Mouse (Mus musculus): Measurements from ENCODE around the gene Tet2.
"Not testable (repeated sequence)": the region's sequence is repeated elsewhere in the genome, so short reads cannot be mapped to it uniquely, and the experiment has no call there.

Gene Tet2

DNA sequence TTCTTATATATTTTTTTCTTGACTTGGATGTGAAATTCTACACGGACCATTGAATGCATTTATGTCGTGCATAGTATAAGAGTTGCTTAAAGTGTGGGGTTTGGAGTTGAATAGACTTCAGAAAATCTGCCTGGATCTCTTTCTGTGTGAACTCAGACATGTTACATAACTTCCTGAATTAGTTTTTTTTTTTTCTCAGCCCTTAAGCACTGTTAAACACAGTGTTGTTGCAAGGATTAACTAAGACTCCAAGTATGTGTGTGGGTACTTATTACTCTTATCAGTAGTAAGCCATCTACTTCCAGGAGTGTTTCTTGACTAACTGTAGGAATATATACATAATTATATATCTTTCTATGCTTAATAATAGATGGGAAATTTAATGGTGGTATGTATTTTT is 3.7 kb upstream of the Tet2 start:
- DNase-seq (ENCODE audit: low spot score), result no peak

DNA sequence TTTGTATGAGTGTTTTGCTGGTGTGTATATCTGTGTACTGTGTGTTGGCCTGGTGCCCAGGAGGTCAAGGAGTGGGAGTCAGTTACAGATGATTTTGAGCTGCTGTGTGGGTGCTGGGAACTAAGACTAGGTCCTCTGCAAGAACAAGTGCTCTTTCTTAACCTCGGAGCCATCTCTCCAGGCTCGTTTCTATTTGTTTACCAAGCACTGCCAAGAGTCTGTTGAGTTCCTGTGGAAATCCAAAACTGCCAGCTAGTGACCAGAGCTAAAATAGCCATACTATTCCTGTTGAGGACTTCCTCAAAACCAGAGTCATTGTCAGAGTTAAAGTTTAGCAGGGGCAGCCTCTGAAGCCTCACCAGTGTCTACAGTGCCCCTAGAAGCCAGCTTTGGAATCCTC is 1.9 kb upstream of the Tet2 start:
- no peak for DNase-seq (ENCODE audit: low spot score)

DNA sequence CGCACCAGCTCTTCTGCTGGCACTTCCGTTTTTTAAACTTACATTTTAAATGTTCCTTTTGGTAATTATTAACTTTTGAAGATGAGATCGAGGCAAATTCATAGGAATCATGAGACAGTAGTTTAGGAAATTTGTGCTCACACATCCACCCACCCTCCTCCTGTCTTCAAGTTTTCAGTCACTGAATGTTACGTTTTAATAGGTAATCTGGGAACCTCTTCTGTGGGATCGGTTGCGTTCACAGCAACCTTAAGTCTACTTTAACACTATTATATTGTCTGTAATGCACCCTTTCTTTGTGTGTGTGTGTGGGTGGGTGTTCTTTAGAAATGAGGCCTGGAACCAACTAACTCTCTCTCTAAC is 346 bp upstream of the Tet2 start:
- DNase-seq (ENCODE audit: low spot score), result no peak

DNA sequence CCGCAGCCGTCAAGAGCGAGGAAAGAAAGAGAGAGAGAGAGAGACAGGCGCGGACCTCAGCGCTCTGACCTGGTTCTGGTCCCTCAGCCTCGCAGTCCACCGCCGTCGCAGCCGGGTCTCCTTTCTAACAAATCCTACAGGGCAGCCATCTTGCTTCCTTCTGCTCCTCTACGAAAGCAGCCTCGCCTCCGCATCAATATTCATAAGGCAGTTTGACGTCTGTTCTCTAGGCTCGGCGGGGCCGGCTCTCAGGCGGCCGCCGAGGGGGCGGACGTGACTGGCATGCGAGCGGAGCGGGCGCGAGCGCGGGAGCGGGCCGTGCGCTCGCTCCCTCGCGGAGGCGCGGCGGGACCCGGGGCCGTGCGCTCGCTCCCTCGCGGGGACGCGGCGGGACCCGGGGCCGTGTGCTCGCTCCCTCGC is 798 bp downstream of the Tet2 start:
- peak; percentile 90 for DNase-seq (ENCODE audit: low spot score)

DNA sequence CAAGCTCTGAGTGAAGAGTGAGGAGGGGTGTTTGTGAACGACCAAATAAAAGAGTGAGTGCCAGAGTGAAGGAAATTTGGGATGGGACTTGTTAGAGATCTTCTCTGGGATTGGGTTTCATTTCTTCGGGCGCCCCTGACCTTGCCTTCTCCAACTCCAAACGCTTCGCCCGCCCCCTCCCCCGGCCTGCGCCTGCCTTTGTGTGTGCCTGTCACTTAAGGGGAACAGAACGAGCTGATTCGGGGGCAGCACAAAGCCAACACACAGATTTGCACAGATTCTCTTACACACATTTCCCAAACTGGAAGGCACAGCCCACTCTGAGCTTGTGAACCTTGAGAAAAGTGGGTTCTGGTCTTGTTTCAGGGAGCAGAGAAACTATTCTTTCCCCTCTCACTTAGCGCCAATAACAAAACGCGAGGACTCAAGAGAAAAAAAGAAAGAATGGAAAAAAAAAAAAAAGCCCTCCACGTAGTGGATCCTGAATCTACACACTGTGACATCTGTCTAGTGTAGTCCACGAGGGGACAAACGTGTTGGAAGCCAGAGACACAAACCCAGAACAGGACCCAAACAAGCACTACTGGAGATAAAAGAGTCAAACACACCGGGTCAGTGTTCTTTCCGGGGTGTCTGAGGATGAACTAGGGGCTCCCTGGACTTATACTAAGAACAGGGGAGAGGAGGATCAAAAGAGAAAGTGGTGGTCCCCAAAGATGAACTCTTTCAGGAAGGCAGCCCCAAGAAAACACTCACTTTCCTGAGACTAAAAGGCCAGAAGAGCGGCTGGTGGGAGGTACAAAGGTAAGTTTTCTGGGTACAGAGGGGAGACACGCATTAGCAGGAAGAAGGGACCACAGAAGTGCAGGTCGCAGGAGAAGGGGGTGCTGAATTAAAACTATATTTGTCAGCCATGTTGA is 1.6 kb downstream of the Tet2 start:
- DNase-seq (ENCODE audit: low spot score), result no peak

DNA sequence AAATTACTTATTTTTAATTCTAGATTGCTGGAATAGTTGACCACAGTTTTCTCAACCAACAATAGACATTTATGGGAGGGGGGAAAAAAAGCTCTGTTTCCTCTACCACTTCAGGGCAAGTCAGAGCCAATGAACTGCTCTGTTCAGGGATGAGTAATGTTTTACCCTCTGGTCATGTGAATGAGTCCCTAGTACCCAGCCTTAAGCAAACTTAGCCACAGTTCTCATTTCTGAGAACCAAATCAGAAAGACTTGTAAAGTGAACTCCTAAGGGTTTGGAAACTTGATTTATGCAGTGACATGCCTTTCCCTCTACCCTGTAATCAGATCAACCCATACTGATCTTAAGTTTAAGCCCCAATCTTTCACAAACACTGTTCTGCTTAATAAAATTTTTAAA is 2.9 kb downstream of the Tet2 start:
- no peak for DNase-seq (ENCODE audit: low spot score)

DNA sequence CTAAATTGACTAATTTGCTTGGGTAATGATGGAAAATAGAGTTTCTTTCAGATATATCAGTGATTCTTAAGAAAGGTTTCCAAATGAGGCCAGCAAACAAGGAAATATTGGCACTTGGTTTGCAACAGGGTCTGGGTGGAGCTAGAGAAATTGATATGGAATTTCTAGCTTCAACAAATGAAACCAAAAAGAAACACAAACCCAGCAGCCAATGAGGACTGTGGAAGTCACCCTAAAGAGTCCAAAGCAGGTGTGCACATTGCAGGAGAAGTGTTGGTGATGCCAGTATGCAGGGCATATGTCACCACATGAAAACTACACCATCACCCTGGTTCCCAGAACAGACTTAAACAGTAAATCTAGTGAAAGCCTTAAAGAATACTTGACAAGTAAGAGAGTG is 3.9 kb downstream of the Tet2 start:
- no peak for DNase-seq (ENCODE audit: low spot score)

DNA sequence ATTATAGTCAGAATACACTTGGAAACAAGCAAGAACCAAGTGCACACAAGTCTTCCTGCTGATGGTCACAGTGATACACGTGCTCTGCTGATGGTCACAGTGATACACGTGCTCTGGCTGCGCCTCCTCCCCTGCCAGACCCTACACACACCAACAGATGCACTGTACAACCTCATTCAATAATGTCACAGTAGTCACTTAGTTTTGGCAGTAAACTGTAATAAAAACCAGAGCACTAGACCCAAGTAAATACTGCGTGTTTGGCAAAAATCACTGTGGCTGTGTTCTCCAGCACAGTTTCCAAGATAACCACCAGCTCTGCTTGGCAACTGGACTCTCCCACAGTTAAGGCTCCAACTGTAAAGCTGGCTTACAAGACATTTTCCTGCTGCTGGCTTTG is 4.9 kb downstream of the Tet2 start:
- DNase-seq (ENCODE audit: low spot score), result no peak

DNA sequence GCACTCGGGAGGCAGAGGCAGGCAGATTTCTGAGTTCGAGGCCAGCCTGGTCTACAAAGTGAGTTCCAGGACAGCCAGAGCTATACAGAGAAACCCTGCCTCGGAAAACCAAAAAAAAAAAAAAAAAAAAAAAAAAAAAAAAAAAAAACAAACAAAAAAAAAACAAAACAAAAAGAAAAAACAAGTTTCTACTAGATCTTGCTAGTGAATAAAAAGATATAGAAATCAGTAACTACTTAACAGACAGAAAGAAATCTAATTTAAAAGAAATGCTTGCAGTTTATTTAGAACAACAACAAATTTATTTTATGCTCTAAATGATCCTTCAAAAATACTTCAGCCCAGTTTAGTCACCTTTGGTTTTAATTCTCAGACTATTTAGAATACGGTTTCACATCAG is 6.4 kb downstream of the Tet2 start:
- not testable (repeated sequence) for DNase-seq (ENCODE audit: low spot score)

DNA sequence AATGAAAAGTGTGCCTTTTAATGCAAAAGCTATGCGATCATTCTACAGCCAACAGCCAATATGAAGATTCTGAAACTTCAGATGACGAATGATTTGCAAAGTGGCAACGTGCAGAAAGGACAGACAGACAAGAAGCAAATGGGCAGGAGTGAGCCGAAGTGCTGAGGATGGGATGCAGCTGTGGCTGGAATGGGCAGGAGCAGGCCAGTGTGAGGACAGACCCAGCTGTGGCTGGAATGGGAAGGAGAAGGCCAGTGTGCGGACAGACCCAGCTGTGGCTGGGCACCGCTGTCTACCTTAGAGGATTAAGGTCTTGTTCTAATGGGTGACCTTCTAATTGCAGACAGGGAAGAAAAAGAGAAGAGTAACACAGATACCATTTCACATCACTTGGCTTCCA is 9.3 kb downstream of the Tet2 start:
- DNase-seq (ENCODE audit: low spot score), result no peak

DNA sequence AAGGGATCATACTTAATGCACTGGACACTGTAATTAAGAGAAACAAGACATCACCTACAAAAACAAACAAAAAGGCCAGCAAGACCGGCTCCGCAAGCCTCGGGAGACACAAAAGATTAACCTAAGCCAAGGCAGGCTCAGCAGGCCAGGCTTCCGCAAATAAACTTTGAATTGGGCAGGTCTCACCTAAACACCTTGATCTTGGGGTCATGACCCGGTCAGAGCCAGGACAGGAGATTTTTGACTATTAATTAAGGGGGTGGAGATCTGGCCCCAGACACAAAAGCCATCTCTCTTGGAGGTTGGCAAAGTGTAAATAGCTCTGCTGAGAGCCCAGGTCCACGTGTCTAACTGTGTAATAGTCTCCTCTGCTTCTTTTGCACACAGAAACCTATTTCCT is 10.9 kb downstream of the Tet2 start:
- DNase-seq (ENCODE audit: low spot score), result no peak

DNA sequence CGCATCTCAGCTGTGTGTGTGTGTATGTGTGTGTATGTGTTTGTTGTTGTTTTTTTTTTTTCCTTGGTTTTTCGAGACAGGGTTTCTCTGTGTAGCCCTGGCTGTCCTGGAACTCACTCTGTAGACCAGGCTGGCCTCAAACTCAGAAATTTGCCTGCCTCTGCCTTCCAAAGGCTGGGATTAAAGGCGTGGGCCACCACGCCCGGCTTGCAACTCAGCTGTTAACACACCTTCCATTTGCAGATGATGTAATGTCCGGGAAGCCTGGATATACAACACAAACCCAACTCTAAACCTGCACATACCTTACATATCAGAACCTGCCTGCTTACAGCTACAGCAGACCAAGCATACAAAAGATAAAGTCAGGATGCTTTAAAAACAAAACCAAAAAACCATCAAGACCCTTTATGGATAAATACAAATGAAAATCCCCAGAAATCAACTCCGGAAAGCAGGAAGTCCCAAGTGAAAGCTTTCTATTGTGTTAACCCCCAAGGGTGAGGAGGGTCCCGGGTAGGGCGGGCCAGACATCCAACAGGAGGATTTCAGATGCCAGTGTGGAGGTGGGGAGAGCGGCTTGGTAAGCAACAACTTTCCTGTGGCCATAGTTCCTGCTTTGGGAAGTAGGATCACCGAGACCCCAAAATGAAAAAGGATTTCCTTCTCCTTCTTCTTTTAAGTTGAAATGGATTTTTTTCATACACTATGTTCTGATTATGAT is 11.5 kb downstream of the Tet2 start:
- DNase-seq (ENCODE audit: low spot score), result no peak

DNA sequence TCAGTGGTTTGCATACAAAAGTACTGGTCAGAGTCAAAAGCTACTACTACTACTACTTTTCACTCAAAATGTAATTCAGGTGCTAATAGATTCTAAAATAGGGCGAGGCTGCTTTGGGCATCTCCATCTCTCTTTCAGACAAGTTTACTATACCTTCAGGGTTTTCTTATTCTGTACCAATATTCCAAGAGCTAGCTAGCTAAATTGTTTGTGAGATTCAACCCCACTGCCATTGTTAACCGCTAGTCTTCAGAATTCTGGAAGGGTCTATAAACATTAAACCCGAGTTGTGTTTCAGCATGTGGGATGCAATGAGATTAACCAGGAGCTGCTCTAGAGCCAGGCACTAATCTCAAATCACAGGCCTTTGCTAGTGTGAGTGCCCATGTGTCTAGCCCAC is 12.1 kb downstream of the Tet2 start:
- DNase-seq (ENCODE audit: low spot score), result no peak

DNA sequence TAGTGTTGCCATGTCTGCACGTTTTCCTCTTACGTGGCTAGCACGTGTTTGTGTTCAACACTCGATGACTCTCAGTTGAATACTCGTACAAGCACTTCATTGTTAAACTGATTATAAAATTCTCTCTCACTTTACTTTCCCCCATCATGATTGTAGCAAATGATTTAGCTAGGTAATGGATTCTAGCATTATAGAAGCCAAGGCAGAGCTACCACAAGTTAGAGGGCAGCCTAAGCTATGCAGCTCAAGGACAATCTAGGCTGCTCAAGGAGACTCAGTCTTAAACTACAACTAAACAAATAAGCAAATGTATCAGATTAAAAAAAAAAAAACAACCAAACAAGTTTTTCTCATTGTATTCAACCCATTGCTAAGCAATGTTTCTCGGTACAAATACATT is 12.7 kb downstream of the Tet2 start:
- no peak for DNase-seq (ENCODE audit: low spot score)

DNA sequence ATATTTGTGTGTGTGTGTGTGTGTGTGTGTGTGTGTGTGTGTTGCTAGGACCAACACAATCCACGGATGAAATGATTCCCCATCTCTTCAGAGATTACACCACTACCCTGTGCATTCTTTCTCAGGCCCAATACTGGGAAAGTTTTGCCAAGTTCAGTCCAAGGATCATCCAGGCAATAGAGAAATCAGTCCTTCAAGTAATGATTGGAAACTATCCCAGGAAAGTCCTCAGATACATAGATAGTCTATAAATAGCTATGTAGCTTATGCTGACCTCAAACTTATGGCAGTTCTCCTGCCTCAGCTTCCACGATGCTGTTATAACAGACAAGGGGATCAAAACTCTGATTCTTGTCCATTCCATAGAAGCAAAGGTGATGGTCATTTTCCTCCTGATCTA is 13.8 kb downstream of the Tet2 start:
- no peak for DNase-seq (ENCODE audit: low spot score)

DNA sequence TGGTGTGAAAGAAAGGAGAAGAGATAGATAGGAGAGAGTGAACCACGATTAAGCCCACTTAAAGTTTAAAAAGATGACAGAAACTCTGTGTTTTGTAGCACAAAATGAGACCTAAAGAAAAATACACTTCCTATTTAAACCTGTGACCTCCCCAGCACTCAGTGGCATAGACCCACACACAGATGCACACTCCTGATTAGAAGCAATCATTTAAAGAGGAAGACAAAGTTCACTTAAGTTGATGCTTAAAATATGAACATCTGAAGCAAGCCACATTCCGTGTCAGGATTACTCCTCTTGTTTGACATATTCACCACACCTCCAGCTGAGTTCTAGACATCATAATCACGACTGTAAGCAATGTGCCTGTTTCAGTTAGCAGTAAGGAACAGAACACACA is 14.3 kb downstream of the Tet2 start:
- no peak for DNase-seq (ENCODE audit: low spot score)

DNA sequence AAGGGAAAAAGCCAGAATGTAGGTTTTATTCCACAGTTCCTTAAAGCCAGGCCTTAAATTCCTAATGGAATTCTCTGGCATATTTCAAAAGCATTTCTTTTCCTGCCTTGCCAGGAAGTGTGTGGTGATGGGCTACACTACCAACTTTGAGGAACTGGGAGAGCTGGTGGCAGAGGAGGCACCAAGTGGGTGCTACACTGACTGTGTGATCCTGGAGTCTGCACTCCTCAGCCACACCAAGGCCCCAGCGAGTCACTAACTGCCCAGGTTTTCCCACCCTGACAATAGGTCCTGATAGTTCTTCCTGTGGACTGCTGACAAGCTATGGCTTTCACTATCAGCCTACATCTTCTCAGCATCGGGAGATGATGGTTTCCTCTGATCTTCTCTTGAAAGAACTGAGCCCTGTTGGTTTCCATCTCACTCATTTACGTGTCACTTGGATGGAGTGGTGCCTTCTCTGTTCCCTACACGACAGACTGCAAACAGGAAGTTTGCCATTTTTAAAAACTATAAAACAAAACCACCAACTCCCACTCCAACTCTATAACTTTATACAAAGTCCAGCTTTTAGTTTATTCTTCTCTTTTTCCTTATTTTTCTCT is 18.7 kb downstream of the Tet2 start:
- no peak for DNase-seq (ENCODE audit: low spot score)

DNA sequence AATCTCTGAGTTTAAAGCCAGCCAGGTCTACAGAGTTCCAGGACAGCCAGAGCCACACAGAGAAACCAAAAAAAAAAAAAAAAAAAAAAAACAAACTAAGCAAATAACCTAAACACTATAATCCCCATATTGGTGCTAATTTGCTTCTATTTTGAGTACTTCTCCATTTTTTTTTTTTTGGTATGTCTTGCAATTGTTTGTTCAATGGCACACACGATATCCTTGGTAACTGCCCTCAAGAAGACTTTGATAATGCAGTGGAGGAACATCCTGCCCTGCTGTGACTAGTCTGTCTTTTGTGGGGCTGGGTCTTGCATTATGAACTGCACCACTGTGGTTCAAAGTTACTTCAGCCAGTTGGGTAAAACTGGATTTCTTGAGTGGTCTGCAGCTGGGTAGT is 19.4 kb downstream of the Tet2 start:
- DNase-seq (ENCODE audit: low spot score), result no peak

DNA sequence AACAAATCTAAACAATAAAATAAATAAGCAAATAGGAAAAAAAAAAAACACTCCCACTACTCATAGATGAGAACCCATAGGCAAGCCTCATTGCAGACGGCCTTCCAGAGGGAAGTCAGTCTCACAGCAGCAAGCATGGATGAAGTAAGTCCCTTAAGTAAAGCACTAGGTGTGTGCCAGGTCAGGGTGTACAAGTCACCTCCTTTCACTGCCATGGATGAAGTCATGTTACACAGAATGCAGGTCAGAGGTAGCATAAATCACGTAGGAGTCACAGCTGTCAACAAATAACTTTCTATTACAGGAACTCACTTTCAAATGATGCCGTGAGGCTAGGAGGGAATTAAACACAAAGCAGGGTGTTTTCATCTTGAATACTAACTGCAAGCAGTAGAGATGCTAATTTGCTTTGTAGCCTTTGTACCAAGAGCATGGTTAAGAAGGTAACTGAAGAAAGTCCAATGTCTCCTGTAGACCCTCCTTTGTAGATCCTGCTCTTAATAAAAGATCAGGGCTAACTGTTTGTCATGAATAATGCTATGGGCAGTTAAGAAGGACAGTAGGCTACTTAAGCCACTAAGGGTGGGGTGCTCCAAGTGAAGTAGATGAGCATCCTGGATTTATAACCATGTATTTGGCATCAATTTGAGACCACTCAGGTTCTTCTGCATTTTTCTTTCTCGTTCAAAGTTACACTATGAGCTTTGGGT is 20.4 kb downstream of the Tet2 start:
- no peak for DNase-seq (ENCODE audit: low spot score)

DNA sequence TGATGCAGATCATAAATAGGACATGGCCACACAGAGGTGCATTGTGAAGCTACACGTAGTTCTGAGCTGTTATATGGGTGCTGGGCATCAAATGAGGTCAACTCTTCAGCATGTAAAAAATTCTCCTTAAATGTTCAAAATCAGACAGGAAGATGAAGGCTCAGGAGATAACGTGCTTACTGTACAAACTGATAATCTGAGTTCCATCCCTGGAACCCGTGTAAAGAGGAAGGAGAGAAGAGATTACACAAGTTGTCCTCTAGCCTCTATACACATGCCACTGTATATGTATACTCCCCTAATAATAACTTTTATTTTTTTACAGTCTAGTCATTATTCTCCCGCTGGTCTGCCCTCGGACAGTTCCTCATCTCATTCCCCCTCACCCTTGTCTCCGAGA is 21.7 kb downstream of the Tet2 start:
- no peak for DNase-seq (ENCODE audit: low spot score)

DNA sequence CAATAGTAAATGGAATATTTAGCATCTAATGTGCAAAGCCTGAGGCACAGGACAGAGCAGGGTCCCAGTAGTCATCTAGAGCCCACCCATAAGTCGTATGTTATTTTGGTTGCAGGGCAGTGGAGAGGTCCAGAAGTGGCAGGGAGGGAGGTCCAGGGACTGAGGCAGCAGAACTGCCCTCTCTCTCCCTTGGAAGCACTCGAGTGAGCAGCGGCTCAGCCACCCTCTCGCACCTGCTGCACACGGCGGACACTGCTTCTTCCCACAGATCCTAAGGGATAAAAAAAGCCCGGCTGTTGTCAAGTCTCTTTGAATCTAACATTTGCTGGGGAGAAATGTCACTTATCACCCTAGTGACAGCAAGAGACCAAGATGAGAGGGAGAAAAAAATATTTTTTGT is 22.6 kb downstream of the Tet2 start:
- no peak for DNase-seq (ENCODE audit: low spot score)

DNA sequence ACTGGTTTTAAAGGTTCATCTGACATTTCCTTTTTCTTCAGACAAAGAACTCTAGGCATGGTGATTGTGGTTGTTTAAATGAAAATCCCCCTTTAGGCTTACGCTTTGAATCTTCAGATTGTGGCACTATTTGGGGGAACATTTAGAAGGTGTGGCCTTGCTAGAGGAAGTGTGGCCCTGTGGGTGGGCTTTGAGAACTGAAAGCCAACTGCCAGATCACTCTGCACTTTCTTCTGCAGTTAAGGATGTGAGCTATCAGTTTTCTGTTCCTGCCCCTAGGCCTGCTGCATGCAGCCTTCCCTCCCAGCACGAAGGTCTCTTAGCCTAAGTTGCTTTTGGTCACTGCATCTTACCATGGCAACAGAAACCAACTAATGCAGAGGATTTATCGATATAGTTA is 26.1 kb downstream of the Tet2 start:
- no peak for DNase-seq (ENCODE audit: low spot score)

DNA sequence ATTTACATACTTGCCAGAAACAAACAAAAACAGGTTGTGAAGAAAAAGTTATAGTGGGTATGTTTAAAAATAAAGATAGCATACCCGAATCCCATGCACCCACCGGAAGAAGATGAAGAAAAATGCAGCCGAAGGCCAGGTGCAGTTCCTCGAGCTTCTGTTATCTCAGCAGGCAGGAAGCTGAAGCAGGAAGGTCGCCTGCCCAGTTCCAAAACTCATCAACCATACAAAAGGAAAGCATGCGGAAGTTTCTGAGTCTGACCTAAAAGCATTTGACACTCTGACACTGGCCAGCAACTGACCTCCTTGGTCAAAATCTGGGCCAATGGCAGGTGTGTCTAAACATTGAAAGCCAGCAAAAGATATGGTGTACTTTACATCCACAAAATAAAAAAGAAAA is 26.8 kb downstream of the Tet2 start:
- no peak for DNase-seq (ENCODE audit: low spot score)
